Mouse (Mus musculus) kidney, embryonic 15.5 days (tissue): ENCODE measurements at regions not wholly inside any gene's neighbourhood (a gene's known extent, or its start where the extent isn't known, plus 50 kb on each side); places are given as distances from the start of the nearest gene placed in this dataset.

Source experiments
- ATAC-seq: fragments of 200-750 bp; cut with Nextera tagmentation; replicated peaks from 2 replicates; pipeline ENCODE4 v1.8.0; 2017; ENCODE audit warnings: moderate TSS enrichment; ENCODE audit not compliant: low FRiP score
- H3K27ac ChIP-seq: fragments of 300-500 bp; sonication (generic); 2 replicates; pipeline ENCODE4 v1.5.1; 2015; ENCODE audit warnings: mild to moderate bottlenecking, inconsistent platforms
- H3K27me3 ChIP-seq: fragments of 300-500 bp; sonication (generic); 2 replicates; pipeline ENCODE4 v1.6.1; 2015; ENCODE audit warnings: inconsistent platforms
- H3K36me3 ChIP-seq: fragments of 300-500 bp; sonication (generic); 2 replicates; pipeline ENCODE4 v1.6.1; 2015; ENCODE audit warnings: inconsistent platforms
- H3K4me1 ChIP-seq: fragments of 300-500 bp; sonication (generic); 2 replicates; pipeline ENCODE4 v1.6.1; 2015; ENCODE audit warnings: inconsistent platforms
- H3K4me2 ChIP-seq: fragments of 300-500 bp; sonication (generic); 2 replicates; pipeline ENCODE4 v1.6.1; 2015; ENCODE audit warnings: moderate library complexity, mild to moderate bottlenecking, inconsistent platforms
- H3K4me3 ChIP-seq: fragments of 300-500 bp; sonication (generic); replicated peaks from 2 replicates; pipeline ENCODE4 v1.5.1; 2015; ENCODE audit warnings: mild to moderate bottlenecking, inconsistent platforms
- H3K9ac ChIP-seq: fragments of 300-500 bp; sonication (generic); 2 replicates; pipeline ENCODE4 v1.6.1; 2015; ENCODE audit warnings: mild to moderate bottlenecking, inconsistent platforms
- H3K9me3 ChIP-seq: fragments of 300-500 bp; sonication (generic); replicated peaks from 2 replicates; pipeline ENCODE4 v1.6.1; 2016; ENCODE audit warnings: inconsistent platforms
- WGBS: fragments of 180-500 bp; shearing (Covaris S2); methylation state at CpG from one replicate; pipeline ENCODE4 v1.1.7; 2015; ENCODE audit warnings: mixed read lengths; 5-methylcytosine and 5-hydroxymethylcytosine counted together

- no peak overlapping the region for H3K27ac ChIP-seq
- H3K4me3 ChIP-seq = no peak overlapping the region
- H3K4me2 ChIP-seq = no peak overlapping the region
- ATAC-seq = no peak
- no peaks in the 10 kb centered on the region for H3K36me3 ChIP-seq
- no peak overlapping the region for H3K9ac ChIP-seq
- no peaks in the 10 kb centered on the region for H3K4me1 ChIP-seq
- WGBS = 67% methylated on average over 9 of the region's 9 CpGs
- H3K27me3 ChIP-seq = no peaks in the 10 kb centered on the region
- H3K9me3 ChIP-seq = no peaks in the 10 kb centered on the region
Measured at GRCm38 (mm10) chr8:92427801-92428200, 70.4 kb downstream of the Irx5 start.

GRCm38 (mm10) chr8:92437075-92437663, 79.7 kb downstream of the Irx5 start:
- no peaks in the 10 kb centered on the region for H3K9me3 ChIP-seq
- H3K9ac ChIP-seq = no peak overlapping the region
- no peak overlapping the region for H3K4me2 ChIP-seq
- peaks cover 19% of the 10 kb centered on the region for H3K4me1 ChIP-seq
- H3K36me3 ChIP-seq = no peaks in the 10 kb centered on the region
- no peak for ATAC-seq
- H3K4me3 ChIP-seq = no peak overlapping the region
- peaks cover 7% of the 10 kb centered on the region; the same call in 1 of the 2 replicates for H3K27me3 ChIP-seq
- no peak overlapping the region for H3K27ac ChIP-seq
- WGBS = 46% methylated on average over 15 of the region's 15 CpGs

GRCm38 (mm10) chr8:92438294-92438693, 80.9 kb downstream of the Irx5 start:
- 0 out of 2 replicates have a peak overlapping the region, but pooled peaks have one; percentile 7 for H3K4me2 ChIP-seq
- no peaks in the 10 kb centered on the region for H3K9me3 ChIP-seq
- no peak overlapping the region for H3K4me3 ChIP-seq
- peaks cover 7% of the 10 kb centered on the region; the same call in 1 of the 2 replicates for H3K27me3 ChIP-seq
- H3K36me3 ChIP-seq = no peaks in the 10 kb centered on the region
- peaks cover 19% of the 10 kb centered on the region for H3K4me1 ChIP-seq
- no peak overlapping the region for H3K27ac ChIP-seq
- no peak overlapping the region for H3K9ac ChIP-seq
- 32% methylated on average over 9 of the region's 9 CpGs for WGBS
- no peak for ATAC-seq

GRCm38 (mm10) chr8:92439713-92440436, 82.5 kb downstream of the Irx5 start:
- H3K9me3 ChIP-seq = no peaks in the 10 kb centered on the region
- peaks cover 19% of the 10 kb centered on the region for H3K4me1 ChIP-seq
- WGBS = 35% methylated on average over 9 of the region's 9 CpGs
- peak overlapping the region; percentile 38 for H3K4me2 ChIP-seq
- peak overlapping the region; percentile 83 for H3K27ac ChIP-seq
- peak; percentile 95 for ATAC-seq
- no peak overlapping the region for H3K4me3 ChIP-seq
- peaks cover 7% of the 10 kb centered on the region; the same call in 1 of the 2 replicates for H3K27me3 ChIP-seq
- H3K9ac ChIP-seq = no peak overlapping the region
- no peaks in the 10 kb centered on the region for H3K36me3 ChIP-seq

- no peaks in the 10 kb centered on the region for H3K36me3 ChIP-seq
- ATAC-seq = no peak
- no peak overlapping the region for H3K4me2 ChIP-seq
- H3K9me3 ChIP-seq = no peaks in the 10 kb centered on the region
- H3K27ac ChIP-seq = no peak overlapping the region
- no peak overlapping the region for H3K4me3 ChIP-seq
- WGBS = 72% methylated on average over 6 of the region's 6 CpGs
- no peak overlapping the region for H3K9ac ChIP-seq
- H3K27me3 ChIP-seq = peaks cover 6% of the 10 kb centered on the region; the same call in 1 of the 2 replicates
- H3K4me1 ChIP-seq = peaks cover 19% of the 10 kb centered on the region
Measured at GRCm38 (mm10) chr8:92442086-92442485, 84.7 kb downstream of the Irx5 start.

- H3K4me2 ChIP-seq = no peak overlapping the region
- H3K27me3 ChIP-seq = peaks cover 57% of the 10 kb centered on the region
- 85% methylated on average over 5 of the region's 5 CpGs for WGBS
- no peak for ATAC-seq
- no peak overlapping the region for H3K27ac ChIP-seq
- H3K36me3 ChIP-seq = no peaks in the 10 kb centered on the region
- H3K4me3 ChIP-seq = no peak overlapping the region
- no peak overlapping the region for H3K9ac ChIP-seq
- H3K4me1 ChIP-seq = peaks cover 14% of the 10 kb centered on the region
- no peaks in the 10 kb centered on the region for H3K9me3 ChIP-seq
Measured at GRCm38 (mm10) chr8:92459291-92459690, 101.9 kb downstream of the Irx5 start.

- Histone ChIP-seq H3K9ac (peak overlapping the region; percentile 59), H3K27me3 (peaks cover 61% of the 10 kb centered on the region), H3K4me2 (peak overlapping the region; percentile 97), H3K4me3 (peak overlapping the region; percentile 61), H3K27ac (no peak overlapping the region), H3K9me3 (no peaks in the 10 kb centered on the region), H3K4me1 (peaks cover 14% of the 10 kb centered on the region), H3K36me3 (no peaks in the 10 kb centered on the region)
- ATAC-seq = peak; percentile 43
- under 1% methylated on average over 93 of the region's 93 CpGs for WGBS
Measured at GRCm38 (mm10) chr8:92460129-92460953, 102.9 kb downstream of the Irx5 start.

GRCm38 (mm10) chr8:92469141-92470000, 111.9 kb downstream of the Irx5 start:
- no peak overlapping the region for H3K4me3 ChIP-seq
- no peak overlapping the region for H3K9ac ChIP-seq
- no peak overlapping the region for H3K27ac ChIP-seq
- no peaks in the 10 kb centered on the region for H3K9me3 ChIP-seq
- H3K27me3 ChIP-seq = peaks cover 11% of the 10 kb centered on the region
- no peak for ATAC-seq
- H3K36me3 ChIP-seq = no peaks in the 10 kb centered on the region
- H3K4me1 ChIP-seq = peaks cover 5% of the 10 kb centered on the region; the same call in 1 of the 2 replicates
- H3K4me2 ChIP-seq = no peak overlapping the region
- WGBS = 29% methylated on average over 19 of the region's 19 CpGs

GRCm38 (mm10) chr8:92472257-92472656, 114.8 kb downstream of the Irx5 start:
- Histone ChIP-seq H3K27me3 (peaks cover 5% of the 10 kb centered on the region), H3K9ac (no peak overlapping the region), H3K4me1 (peaks cover 5% of the 10 kb centered on the region; the same call in 1 of the 2 replicates), H3K4me3 (no peak overlapping the region), H3K9me3 (no peaks in the 10 kb centered on the region), H3K27ac (no peak overlapping the region), H3K36me3 (no peaks in the 10 kb centered on the region), H3K4me2 (no peak overlapping the region)
- 62% methylated on average over 7 of the region's 7 CpGs for WGBS
- no peak for ATAC-seq

- H3K9me3 ChIP-seq = no peaks in the 10 kb centered on the region
- ATAC-seq = no peak; the same call in 1 of the 2 replicates
- no peak overlapping the region for H3K27ac ChIP-seq
- H3K27me3 ChIP-seq = peaks cover 5% of the 10 kb centered on the region
- H3K4me1 ChIP-seq = peaks cover 5% of the 10 kb centered on the region; the same call in 1 of the 2 replicates
- WGBS = 57% methylated on average over 3 of the region's 3 CpGs
- no peak overlapping the region for H3K4me2 ChIP-seq
- no peak overlapping the region for H3K4me3 ChIP-seq
- no peaks in the 10 kb centered on the region for H3K36me3 ChIP-seq
- H3K9ac ChIP-seq = no peak overlapping the region
Measured at GRCm38 (mm10) chr8:92472817-92473216, 115.4 kb downstream of the Irx5 start.

- no peaks in the 10 kb centered on the region for H3K36me3 ChIP-seq
- 68% methylated on average over 5 of the region's 5 CpGs for WGBS
- no peaks in the 10 kb centered on the region for H3K9me3 ChIP-seq
- no peak overlapping the region for H3K9ac ChIP-seq
- peaks cover 4% of the 10 kb centered on the region; the same call in 1 of the 2 replicates for H3K4me1 ChIP-seq
- H3K4me3 ChIP-seq = no peak overlapping the region
- H3K27me3 ChIP-seq = peaks cover 4% of the 10 kb centered on the region; the same call in 1 of the 2 replicates
- no peak overlapping the region for H3K4me2 ChIP-seq
- ATAC-seq = no peak
- H3K27ac ChIP-seq = no peak overlapping the region
Measured at GRCm38 (mm10) chr8:92482393-92482792, 125.0 kb downstream of the Irx5 start.
